23 mouse cellular contexts compared by ENCODE assay signal in genomic region chr12:31966405-31966804, GRCm38 (mm10). TPM values are rescaled to one million over a fixed set of nuclear protein-coding genes. Genes with fewer than 3 reads are reported as not detected.
DNase-seq lines count a peak whose midpoint lies in the region; ATAC-seq lines count a peak whose summit lies in the region.
"Had no signal": no experiment of that assay in that cellular context is flagged by ENCODE, and none has a peak within 500 bp of the region (broad histone marks: within the 10 kb centered on the region; RNA-seq: fewer than 3 reads in every experiment).

No protein-coding gene starts in this region.

- H3K9ac ChIP-seq in liver, embryonic 12.5 days, result peak overlapping the region; percentile 54; the same call in 1 of the 2 replicates
- H3K9ac ChIP-seq: embryonic facial prominence, embryonic 12.5 days; kidney, embryonic 15.5 days; midbrain, embryonic 12.5 days had no signal

- H3K27ac ChIP-seq in liver, embryonic 12.5 days, result peak overlapping the region; percentile 92
- H3K27ac ChIP-seq: embryonic facial prominence, embryonic 12.5 days; heart, adult 2 months; kidney, embryonic 15.5 days; left cerebral cortex, adult 2 months; midbrain, embryonic 12.5 days had no signal

- WGBS in liver, embryonic 12.5 days (ENCODE audit: insufficient replicate concordance), result 33% methylated on average over 4 of the region's 4 CpGs

- no peaks in the 10 kb centered on the region for H3K27me3 ChIP-seq in liver, embryonic 12.5 days (replicated peaks)
- no peaks in the 10 kb centered on the region for H3K27me3 ChIP-seq in megakaryocyte, embryonic 14.5 days (replicated peaks)
- H3K27me3 ChIP-seq: embryonic facial prominence, embryonic 12.5 days; kidney, embryonic 15.5 days; midbrain, embryonic 12.5 days had no signal

- peaks cover 80% of the 10 kb centered on the region for H3K36me3 ChIP-seq in liver, embryonic 12.5 days
- H3K36me3 ChIP-seq in megakaryocyte, embryonic 14.5 days (replicated peaks; ENCODE audit: low read length), result peaks cover 93% of the 10 kb centered on the region
- H3K36me3 ChIP-seq: embryonic facial prominence, embryonic 12.5 days had no signal

- peak; percentile 61 for DNase-seq in heart, adult 11 months
- no peak for DNase-seq in heart, postnatal 4 days
- DNase-seq in c-Kit-positive CD71-positive TER-119-negative erythroid progenitor cells, embryonic 14.5 days (ENCODE audit: low read depth), result peak; percentile 64
- no peak for DNase-seq in layer of hippocampus, postnatal 36 days
- DNase-seq in cerebellum, adult 8-10 months, result no peak
- DNase-seq in left cerebral cortex, adult 11 months (ENCODE audit: low spot score), result no peak
- DNase-seq: adrenal gland, postnatal 36 days; cerebellum, adult 9-10 months; gastrocnemius, postnatal 10 days; heart, adult 2 months; heart, postnatal 36 days; left cerebral cortex, postnatal 4 days; right cerebral cortex, postnatal 4 days; thymus, adult 18-20 months; thymus, postnatal 4 days had no signal

- peaks cover 31% of the 10 kb centered on the region for H3K4me1 ChIP-seq in liver, embryonic 12.5 days
- peaks cover 67% of the 10 kb centered on the region for H3K4me1 ChIP-seq in megakaryocyte, embryonic 14.5 days
- H3K4me1 ChIP-seq: embryonic facial prominence, embryonic 12.5 days; kidney, embryonic 15.5 days; midbrain, embryonic 12.5 days had no signal

- peak overlapping the region; percentile 37 for H3K4me2 ChIP-seq in liver, embryonic 12.5 days
- H3K4me2 ChIP-seq: embryonic facial prominence, embryonic 12.5 days; kidney, embryonic 15.5 days; midbrain, embryonic 12.5 days had no signal

- peak; percentile 89 for ATAC-seq in liver, embryonic 12.5 days
- ATAC-seq: intestine, embryonic 16.5 days had no signal

- H3K9me3 ChIP-seq in liver, embryonic 12.5 days (replicated peaks), result no peaks in the 10 kb centered on the region
- no peaks in the 10 kb centered on the region for H3K9me3 ChIP-seq in megakaryocyte, embryonic 14.5 days
- H3K9me3 ChIP-seq: embryonic facial prominence, embryonic 12.5 days; G1E; kidney, embryonic 15.5 days; midbrain, embryonic 12.5 days had no signal

- no peak overlapping the region for H3K4me3 ChIP-seq in liver, embryonic 12.5 days
- peak overlapping the region; percentile 17 for H3K4me3 ChIP-seq in megakaryocyte, embryonic 14.5 days (replicated peaks)
- H3K4me3 ChIP-seq: embryonic facial prominence, embryonic 12.5 days; heart, adult 2 months; kidney, embryonic 15.5 days; left cerebral cortex, adult 2 months; midbrain, embryonic 12.5 days had no signal

RNA-seq across cellular contexts. Expression of gene Hbp1, which starts 16.1 kb away (rescaled TPM):
- total RNA-seq in heart, postnatal 4 days (2021), result 10 to 100 TPM; 65.5 to 66.2 TPM
- polyA plus RNA-seq in liver, embryonic 12.5 days (2016; fragmentation: Nextera tagmentation; extraction: Ambion mirVana), result 33.7 and 36.6 TPM in 2 replicates
- 0.52 and 2.0 TPM in 2 replicates for polyA plus RNA-seq in megakaryocyte, embryonic 14.5 days (2012; ENCODE audit: insufficient read depth, low replicate concordance)
- total RNA-seq in layer of hippocampus, postnatal 36 days (2021), result 10 to 100 TPM; 24.8 to 27.8 TPM

Comparison
In these comparisons a context has a peak if more than half of its experiments do, and no peak if none do; other contexts are left out.
1. DNase-seq: peak in heart, adult 11 months (single experiment) and c-Kit-positive CD71-positive TER-119-negative erythroid progenitor cells, embryonic 14.5 days (single experiment); none in heart, postnatal 4 days (single experiment), layer of hippocampus, postnatal 36 days (0 of 2), cerebellum, adult 8-10 months (single experiment) and left cerebral cortex, adult 11 months (single experiment).